Comparison of ENCODE assay signal across 11 mouse cellular contexts in genomic region chr11:61481239-61482090, GRCm38 (mm10). TPM values are rescaled to one million over a fixed set of nuclear protein-coding genes. Genes with fewer than 3 reads are reported as not detected.
DNase-seq lines count a peak whose midpoint lies in the region; ATAC-seq and TF ChIP-seq lines count a peak whose summit lies in the region.
"Had no signal": no experiment of that assay in that cellular context is flagged by ENCODE, and none has a peak within 500 bp of the region (broad histone marks: within the 10 kb centered on the region; RNA-seq: fewer than 3 reads in every experiment).

No protein-coding gene starts in this region.

- no peaks in the 10 kb centered on the region for H3K27me3 ChIP-seq in cerebellum, adult 2 months (ENCODE audit: control insufficient read depth, insufficient read depth, low read length)
- no peaks in the 10 kb centered on the region for H3K27me3 ChIP-seq in hindbrain, postnatal 0 days (ENCODE audit: insufficient read depth, low read length)
- H3K27me3 ChIP-seq in hindbrain, embryonic 11.5 days (ENCODE audit: control insufficient read depth, insufficient read depth, low read length), result no peaks in the 10 kb centered on the region
- no peaks in the 10 kb centered on the region for H3K27me3 ChIP-seq in embryonic facial prominence, embryonic 13.5 days

- no peaks in the 10 kb centered on the region for H3K36me3 ChIP-seq in hindbrain, postnatal 0 days (ENCODE audit: insufficient read depth, low read length)
- no peaks in the 10 kb centered on the region for H3K36me3 ChIP-seq in hindbrain, embryonic 11.5 days (ENCODE audit: control insufficient read depth, insufficient read depth, low read length)
- no peaks in the 10 kb centered on the region for H3K36me3 ChIP-seq in embryonic facial prominence, embryonic 13.5 days

- TF ChIP-seq POLR2A in cerebellum, adult 2 months (IDR thresholded peaks at IDR 0.05; ENCODE audit: borderline replicate concordance, insufficient read depth, low read length), result no peak

- ATAC-seq in hindbrain, postnatal 0 days, result peak; percentile 27; the same call in 1 of the 2 replicates
- ATAC-seq in hindbrain, embryonic 11.5 days (ENCODE audit: low FRiP score), result no peak
- ATAC-seq in embryonic facial prominence, embryonic 13.5 days (ENCODE audit: insufficient number of reproducible peaks, insufficient read depth, low FRiP score, low TSS enrichment, low read depth), result no peak
- ATAC-seq in frontal cortex, adult (ENCODE audit: low TSS enrichment), result no peak

- TF ChIP-seq CTCF in cerebellum, adult 2 months (IDR thresholded peaks at IDR 0.05; ENCODE audit: borderline replicate concordance, insufficient read depth, low read depth, low read length), result no peak
- no peak for TF ChIP-seq CTCF in hindbrain, postnatal 0 days (IDR thresholded peaks at IDR 0.05; ENCODE audit: low read depth)

- no peak overlapping the region for H3K27ac ChIP-seq in cerebellum, adult 2 months (ENCODE audit: insufficient read depth, low read length)
- no peak overlapping the region for H3K27ac ChIP-seq in hindbrain, postnatal 0 days
- no peak overlapping the region for H3K27ac ChIP-seq in hindbrain, embryonic 11.5 days (ENCODE audit: low read depth, low read length)
- peak overlapping the region; percentile 66 for H3K27ac ChIP-seq in embryonic facial prominence, embryonic 13.5 days

- H3K4me1 ChIP-seq in cerebellum, adult 2 months (ENCODE audit: control insufficient read depth, insufficient read depth, low read length), result peaks cover 37% of the 10 kb centered on the region
- peaks cover 14% of the 10 kb centered on the region; the same call in 1 of the 2 replicates for H3K4me1 ChIP-seq in hindbrain, postnatal 0 days (ENCODE audit: insufficient read depth, low read length)
- peaks cover 13% of the 10 kb centered on the region; the same call in 1 of the 2 replicates for H3K4me1 ChIP-seq in hindbrain, embryonic 11.5 days (replicated peaks; ENCODE audit: control insufficient read depth, insufficient read depth, low read length)
- peaks cover 69% of the 10 kb centered on the region for H3K4me1 ChIP-seq in embryonic facial prominence, embryonic 13.5 days

- no peak overlapping the region for H3K4me3 ChIP-seq in cerebellum, adult 2 months (replicated peaks; ENCODE audit: insufficient read depth, low read depth, low read length)
- no peak overlapping the region for H3K4me3 ChIP-seq in hindbrain, postnatal 0 days (ENCODE audit: low read length)
- no peak overlapping the region for H3K4me3 ChIP-seq in hindbrain, embryonic 11.5 days (ENCODE audit: low read depth, low read length)
- no peak overlapping the region for H3K4me3 ChIP-seq in embryonic facial prominence, embryonic 13.5 days

- no peak overlapping the region for H3K9ac ChIP-seq in hindbrain, postnatal 0 days (replicated peaks; ENCODE audit: low read length)
- H3K9ac ChIP-seq in hindbrain, embryonic 11.5 days (ENCODE audit: low read depth, low read length), result no peak overlapping the region
- H3K9ac ChIP-seq in embryonic facial prominence, embryonic 13.5 days, result no peak overlapping the region

- DNase-seq in cerebellum, adult 11-12 months, result peak; percentile 60
- no peak for DNase-seq in cerebellum, adult 2 months
- DNase-seq in hindbrain, postnatal 0 days (ENCODE audit: low spot score), result peak; percentile 61
- DNase-seq in hindbrain, embryonic 11.5 days (ENCODE audit: low spot score), result no peak
- DNase-seq in thymus, postnatal 0 days (ENCODE audit: low spot score), result peak; percentile 58
- no peak for DNase-seq in frontal cortex, postnatal 36 days (ENCODE audit: low spot score in 2 of 2)
- DNase-seq: kidney, adult 18-20 months; spleen, adult 18-20 months had no signal

- WGBS in cerebellum, adult 2 months, result 60% methylated on average over 9 of the region's 9 CpGs
- 57% methylated on average over 9 of the region's 9 CpGs for WGBS in hindbrain, postnatal 0 days
- WGBS in hindbrain, embryonic 11.5 days, result 69% methylated on average over 9 of the region's 9 CpGs
- 60% methylated on average over 9 of the region's 9 CpGs for WGBS in embryonic facial prominence, embryonic 13.5 days

- H3K9me3 ChIP-seq in hindbrain, postnatal 0 days (ENCODE audit: low read length), result no peaks in the 10 kb centered on the region
- no peaks in the 10 kb centered on the region for H3K9me3 ChIP-seq in hindbrain, embryonic 11.5 days (ENCODE audit: control insufficient read depth, low read length)
- H3K9me3 ChIP-seq in embryonic facial prominence, embryonic 13.5 days, result no peaks in the 10 kb centered on the region

- no peak overlapping the region for H3K4me2 ChIP-seq in hindbrain, postnatal 0 days (ENCODE audit: low read depth, low read length)
- no peak overlapping the region for H3K4me2 ChIP-seq in hindbrain, embryonic 11.5 days (replicated peaks; ENCODE audit: low read depth, low read length)
- H3K4me2 ChIP-seq in embryonic facial prominence, embryonic 13.5 days, result no peak overlapping the region; the same call in 1 of the 2 replicates

RNA-seq across cellular contexts. Expression of gene Mfap4, which starts 3.8 kb away (rescaled TPM):
- polyA plus RNA-seq in cerebellum, adult 2 months (2012; rRNA removed), result 1.9 and 3.5 TPM in 2 replicates
- 42.1 and 68.1 TPM in 2 replicates for total RNA-seq in hindbrain, postnatal 0 days (2014; rRNA removed)
- polyA plus RNA-seq in hindbrain, postnatal 0 days (2015; fragmentation: Nextera tagmentation; extraction: Ambion mirVana), result 38.7 and 43.3 TPM in 2 replicates
- 111 and 132 TPM in 2 replicates for polyA plus RNA-seq in hindbrain, embryonic 11.5 days (2014; fragmentation: Nextera tagmentation; extraction: Ambion mirVana)
- polyA plus RNA-seq in embryonic facial prominence, embryonic 13.5 days (2015; fragmentation: Nextera tagmentation; extraction: Ambion mirVana), result 262 and 326 TPM in 2 replicates
- polyA plus RNA-seq in thymus, postnatal 0 days (2015; fragmentation: Nextera tagmentation; extraction: Ambion mirVana), result 5.5 and 10.7 TPM in 2 replicates
- total RNA-seq: megakaryocyte progenitor cell, adult 5-6 weeks had no signal

RNA-seq across cellular contexts. Expression of gene Mapk7, which starts 12.7 kb away (rescaled TPM):
- 47.8 and 55.8 TPM in 2 replicates for polyA plus RNA-seq in cerebellum, adult 2 months (2012; rRNA removed)
- total RNA-seq in hindbrain, postnatal 0 days (2014; rRNA removed), result 50.5 and 58.8 TPM in 2 replicates
- polyA plus RNA-seq in hindbrain, postnatal 0 days (2015; fragmentation: Nextera tagmentation; extraction: Ambion mirVana), result 43.1 TPM in 2 replicates
- 51.5 and 54.7 TPM in 2 replicates for polyA plus RNA-seq in hindbrain, embryonic 11.5 days (2014; fragmentation: Nextera tagmentation; extraction: Ambion mirVana)
- 79.4 and 80.0 TPM in 2 replicates for polyA plus RNA-seq in embryonic facial prominence, embryonic 13.5 days (2015; fragmentation: Nextera tagmentation; extraction: Ambion mirVana)
- 26.0 and 26.2 TPM in 2 replicates for polyA plus RNA-seq in thymus, postnatal 0 days (2015; fragmentation: Nextera tagmentation; extraction: Ambion mirVana)

RNA-seq across cellular contexts. Expression of gene B9d1, which starts 23.5 kb away (rescaled TPM):
- 36.2 and 40.7 TPM in 2 replicates for polyA plus RNA-seq in cerebellum, adult 2 months (2012; rRNA removed)
- total RNA-seq in hindbrain, postnatal 0 days (2014; rRNA removed), result 22.8 and 33.9 TPM in 2 replicates
- polyA plus RNA-seq in hindbrain, postnatal 0 days (2015; fragmentation: Nextera tagmentation; extraction: Ambion mirVana), result 26.2 and 29.7 TPM in 2 replicates
- polyA plus RNA-seq in hindbrain, embryonic 11.5 days (2014; fragmentation: Nextera tagmentation; extraction: Ambion mirVana), result 34.3 and 42.1 TPM in 2 replicates
- polyA plus RNA-seq in embryonic facial prominence, embryonic 13.5 days (2015; fragmentation: Nextera tagmentation; extraction: Ambion mirVana), result 36.6 and 36.7 TPM in 2 replicates
- 6.7 and 8.9 TPM in 2 replicates for polyA plus RNA-seq in thymus, postnatal 0 days (2015; fragmentation: Nextera tagmentation; extraction: Ambion mirVana)

RNA-seq across cellular contexts. Expression of gene Rnf112, which starts 27.5 kb away (rescaled TPM):
- 538 and 626 TPM in 2 replicates for polyA plus RNA-seq in cerebellum, adult 2 months (2012; rRNA removed)
- 74.3 and 74.9 TPM in 2 replicates for total RNA-seq in hindbrain, postnatal 0 days (2014; rRNA removed)
- 22.0 and 23.8 TPM in 2 replicates for polyA plus RNA-seq in hindbrain, postnatal 0 days (2015; fragmentation: Nextera tagmentation; extraction: Ambion mirVana)
- polyA plus RNA-seq in hindbrain, embryonic 11.5 days (2014; fragmentation: Nextera tagmentation; extraction: Ambion mirVana), result 0.56 and 0.74 TPM in 2 replicates
- polyA plus RNA-seq in embryonic facial prominence, embryonic 13.5 days (2015; fragmentation: Nextera tagmentation; extraction: Ambion mirVana), result 0.76 and 1.3 TPM in 2 replicates
- polyA plus RNA-seq in thymus, postnatal 0 days (2015; fragmentation: Nextera tagmentation; extraction: Ambion mirVana), result not detected in 2 replicates
- total RNA-seq: megakaryocyte progenitor cell, adult 5-6 weeks had no signal

Comparison
In these comparisons a context has a peak if more than half of its experiments do, and no peak if none do; other contexts are left out.
1. DNase-seq: peak in cerebellum, adult 11-12 months (single experiment), hindbrain, postnatal 0 days (single experiment) and thymus, postnatal 0 days (single experiment); none in cerebellum, adult 2 months (0 of 2), hindbrain, embryonic 11.5 days (single experiment) and frontal cortex, postnatal 36 days (0 of 2).